9 mouse cellular contexts compared by ENCODE assay signal in the genomic region with DNA sequence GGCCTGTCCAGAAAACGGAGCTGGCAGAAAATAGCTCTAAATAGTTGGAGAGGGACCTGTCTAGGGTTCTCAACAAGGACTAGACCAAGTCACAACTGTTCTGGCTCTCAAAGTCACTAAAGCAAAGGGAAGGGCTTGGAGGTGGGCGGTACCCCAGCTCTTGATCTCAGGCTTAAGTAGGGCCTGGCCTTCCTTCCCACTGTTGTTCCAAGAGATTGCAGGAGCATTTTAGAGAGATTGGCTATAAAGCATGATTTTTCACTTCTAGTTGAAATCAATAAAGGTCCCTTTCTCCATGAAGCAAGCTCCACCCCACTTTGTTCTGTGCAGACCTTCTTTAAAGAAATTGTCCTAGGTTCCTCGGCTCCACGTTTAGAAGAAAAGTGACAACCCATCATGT. TPM values are rescaled to one million over a fixed set of nuclear protein-coding genes. Genes with fewer than 3 reads are reported as not detected.
A peak's percentile ranks its signal among the peaks of the same experiment; 100 is the strongest.
DNase-seq lines count a peak whose midpoint lies in the region; ATAC-seq lines count a peak whose summit lies in the region.
"Had no signal": no experiment of that assay in that cellular context is flagged by ENCODE, and none has a peak within 500 bp of the region (broad histone marks: within the 10 kb centered on the region; RNA-seq: fewer than 3 reads in every experiment).

No protein-coding gene starts in this region.

- H3K27me3 ChIP-seq in heart, embryonic 11.5 days (ENCODE audit: control insufficient read depth, insufficient read depth, low read length) = peaks cover 3% of the 10 kb centered on the region; the same call in 1 of the 2 replicates
- H3K27me3 ChIP-seq in forebrain, embryonic 16.5 days (replicated peaks; ENCODE audit: control insufficient read depth, insufficient read depth, low read length) = no peaks in the 10 kb centered on the region

- no peaks in the 10 kb centered on the region for H3K9me3 ChIP-seq in heart, embryonic 11.5 days (replicated peaks; ENCODE audit: control insufficient read depth, low read length)
- no peaks in the 10 kb centered on the region for H3K9me3 ChIP-seq in forebrain, embryonic 16.5 days (ENCODE audit: control insufficient read depth, low read length)

- no peaks in the 10 kb centered on the region for H3K36me3 ChIP-seq in heart, embryonic 11.5 days (ENCODE audit: control insufficient read depth, insufficient read depth, low read length)
- no peaks in the 10 kb centered on the region for H3K36me3 ChIP-seq in forebrain, embryonic 16.5 days (ENCODE audit: control insufficient read depth, insufficient read depth)

- DNase-seq in heart, postnatal 25 days (ENCODE audit: low spot score) = no peak
- DNase-seq in ES-CJ7 (ENCODE audit: low read depth, low spot score) = peak; percentile 26
- no peak for DNase-seq in adrenal gland, adult 2 months
- no peak for DNase-seq in gastrocnemius, postnatal 4 days (ENCODE audit: low spot score in 2 of 2)
- DNase-seq in frontal cortex, postnatal 14 days (ENCODE audit: low spot score in 2 of 2) = no peak

- H3K4me2 ChIP-seq in heart, embryonic 11.5 days = peak overlapping the region; percentile 77
- peak overlapping the region; percentile 82 for H3K4me2 ChIP-seq in forebrain, embryonic 16.5 days (ENCODE audit: low read length)

- intact Hi-C loops in heart, postnatal 25 days (cut with DNase I) = loop anchor here (1.0 kb wide), 1 partner anchor 46 kb away; a partner anchor contains a TSS

- peak overlapping the region; percentile 89; the same call in 1 of the 2 replicates for H3K9ac ChIP-seq in heart, embryonic 11.5 days (ENCODE audit: low read depth, low read length)
- peak overlapping the region; percentile 43 for H3K9ac ChIP-seq in forebrain, embryonic 16.5 days (replicated peaks; ENCODE audit: low read depth, low read length)

- no peak for ATAC-seq in heart, embryonic 11.5 days (replicated peaks; ENCODE audit: insufficient number of reproducible peaks, low FRiP score, low TSS enrichment)
- no peak for ATAC-seq in forebrain, embryonic 16.5 days
- ATAC-seq in megakaryocyte-erythroid progenitor cell, adult 5-6 weeks (replicated peaks; ENCODE audit: low FRiP score, low TSS enrichment, poor library complexity, severe bottlenecking) = peak; percentile 7; the same call in 1 of the 2 replicates

- peak overlapping the region; percentile 95 for H3K27ac ChIP-seq in heart, embryonic 11.5 days (ENCODE audit: low read depth, low read length)
- no peak overlapping the region for H3K27ac ChIP-seq in forebrain, embryonic 16.5 days (ENCODE audit: low read length)

- H3K4me3 ChIP-seq in heart, embryonic 11.5 days (ENCODE audit: low read depth, low read length) = peak overlapping the region; percentile 90
- peak overlapping the region; percentile 65 for H3K4me3 ChIP-seq in forebrain, embryonic 16.5 days (replicated peaks; ENCODE audit: low read length)

- H3K4me1 ChIP-seq in heart, embryonic 11.5 days (ENCODE audit: control insufficient read depth, insufficient read depth, low read length) = peaks cover 3% of the 10 kb centered on the region; the same call in 1 of the 2 replicates
- peaks cover 6% of the 10 kb centered on the region; the same call in 1 of the 2 replicates for H3K4me1 ChIP-seq in forebrain, embryonic 16.5 days (replicated peaks; ENCODE audit: control insufficient read depth, insufficient read depth, low read length)

- 61% methylated on average over 4 of the region's 4 CpGs for WGBS in heart, embryonic 11.5 days (ENCODE audit: insufficient replicate concordance)
- 67% methylated on average over 4 of the region's 4 CpGs for WGBS in forebrain, embryonic 16.5 days

RNA-seq across cellular contexts. Expression of a gene that starts 0.7 kb away (rescaled TPM):
- polyA plus RNA-seq in heart, embryonic 11.5 days (2014; fragmentation: Nextera tagmentation; extraction: Ambion mirVana) = 31.5 and 33.8 TPM in 2 replicates
- total RNA-seq in heart, postnatal 25 days (2021) = 1 to 10 TPM; 1.4 to 1.5 TPM
- 22.3 and 25.0 TPM in 2 replicates for polyA plus RNA-seq in forebrain, embryonic 16.5 days (2015; fragmentation: Nextera tagmentation; extraction: Ambion mirVana)
- total RNA-seq in megakaryocyte-erythroid progenitor cell, adult 5-6 weeks (2014; fragmentation: Nextera tagmentation) = 40.3 and 43.8 TPM in 2 replicates
- total RNA-seq in megakaryocyte-erythroid progenitor cell, adult 5-6 weeks (2017) = 8.1 and 10.6 TPM in 2 replicates
- 1 to 10 TPM; 2.8 to 2.9 TPM for total RNA-seq in adrenal gland, adult 2 months (2021)
- polyA plus RNA-seq in adrenal gland, adult 2 months (2012; rRNA removed) = 21.8 and 23.1 TPM in 2 replicates
- total RNA-seq in gastrocnemius, postnatal 4 days (2021) = 10 to 100 TPM; 11.1 to 12.4 TPM

RNA-seq across cellular contexts. Expression of a gene that starts 2.9 kb away (rescaled TPM):
- 0.16 and 0.20 TPM in 2 replicates for polyA plus RNA-seq in heart, embryonic 11.5 days (2014; fragmentation: Nextera tagmentation; extraction: Ambion mirVana)
- not detected for total RNA-seq in heart, postnatal 25 days (2021)
- polyA plus RNA-seq in forebrain, embryonic 16.5 days (2015; fragmentation: Nextera tagmentation; extraction: Ambion mirVana) = not detected in 2 replicates
- not detected in 2 replicates for total RNA-seq in megakaryocyte-erythroid progenitor cell, adult 5-6 weeks (2014; fragmentation: Nextera tagmentation)
- not detected in 2 replicates for total RNA-seq in megakaryocyte-erythroid progenitor cell, adult 5-6 weeks (2017)
- 10 to 100 TPM in 1 of 2 experiments, 1 to 10 TPM in 1; 2.5 to 18.2 TPM for total RNA-seq in adrenal gland, adult 2 months (2021)
- polyA plus RNA-seq in adrenal gland, adult 2 months (2012; rRNA removed) = 1.8 and 2.4 TPM in 2 replicates
- under 1 TPM; 0.26 to 0.66 TPM for total RNA-seq in gastrocnemius, postnatal 4 days (2021)
- polyA plus RNA-seq: inflammation-experienced regulatory T-cells, adult 6 months had no signal

RNA-seq across cellular contexts. Expression of a gene that starts 15.2 kb away (rescaled TPM):
- polyA plus RNA-seq in heart, embryonic 11.5 days (2014; fragmentation: Nextera tagmentation; extraction: Ambion mirVana) = 7.6 and 7.9 TPM in 2 replicates
- total RNA-seq in heart, postnatal 25 days (2021) = 10 to 100 TPM; 26.1 to 29.5 TPM
- polyA plus RNA-seq in forebrain, embryonic 16.5 days (2015; fragmentation: Nextera tagmentation; extraction: Ambion mirVana) = 40.8 and 45.6 TPM in 2 replicates
- 7.2 and 13.3 TPM in 2 replicates for total RNA-seq in megakaryocyte-erythroid progenitor cell, adult 5-6 weeks (2014; fragmentation: Nextera tagmentation)
- 6.2 and 11.6 TPM in 2 replicates for total RNA-seq in megakaryocyte-erythroid progenitor cell, adult 5-6 weeks (2017)
- 10 to 100 TPM in 1 of 2 experiments, 1 to 10 TPM in 1; 7.6 to 17.6 TPM for total RNA-seq in adrenal gland, adult 2 months (2021)
- 33.3 and 37.8 TPM in 2 replicates for polyA plus RNA-seq in adrenal gland, adult 2 months (2012; rRNA removed)
- total RNA-seq in gastrocnemius, postnatal 4 days (2021) = 10 to 100 TPM; 12.5 to 13.4 TPM

RNA-seq across cellular contexts. Expression of a gene that starts 20.2 kb away (rescaled TPM):
- polyA plus RNA-seq in heart, embryonic 11.5 days (2014; fragmentation: Nextera tagmentation; extraction: Ambion mirVana) = 0.27 and 0.63 TPM in 2 replicates
- total RNA-seq in heart, postnatal 25 days (2021) = not detected
- 0.41 and 1.0 TPM in 2 replicates for polyA plus RNA-seq in forebrain, embryonic 16.5 days (2015; fragmentation: Nextera tagmentation; extraction: Ambion mirVana)
- total RNA-seq in megakaryocyte-erythroid progenitor cell, adult 5-6 weeks (2014; fragmentation: Nextera tagmentation) = 0.52 TPM in 1 of 2 replicates, not detected in the other
- not detected in 2 replicates for total RNA-seq in megakaryocyte-erythroid progenitor cell, adult 5-6 weeks (2017)
- not detected for total RNA-seq in adrenal gland, adult 2 months (2021)
- polyA plus RNA-seq in adrenal gland, adult 2 months (2012; rRNA removed) = 0.28 and 0.54 TPM in 2 replicates
- under 1 TPM; 0.13 to 0.20 TPM for total RNA-seq in gastrocnemius, postnatal 4 days (2021)

RNA-seq across cellular contexts. Expression of a gene that starts 41.7 kb away (rescaled TPM):
- polyA plus RNA-seq in heart, embryonic 11.5 days (2014; fragmentation: Nextera tagmentation; extraction: Ambion mirVana) = 0.25 and 0.46 TPM in 2 replicates
- total RNA-seq in heart, postnatal 25 days (2021) = not detected
- 1.4 TPM in 2 replicates for polyA plus RNA-seq in forebrain, embryonic 16.5 days (2015; fragmentation: Nextera tagmentation; extraction: Ambion mirVana)
- not detected in 2 replicates for total RNA-seq in megakaryocyte-erythroid progenitor cell, adult 5-6 weeks (2014; fragmentation: Nextera tagmentation)
- not detected in 2 replicates for total RNA-seq in megakaryocyte-erythroid progenitor cell, adult 5-6 weeks (2017)
- under 1 TPM in 1 of 2 experiments, not detected in 1; 0.21 TPM for total RNA-seq in adrenal gland, adult 2 months (2021)
- 0.09 and 0.13 TPM in 2 replicates for polyA plus RNA-seq in adrenal gland, adult 2 months (2012; rRNA removed)
- under 1 TPM; 0.61 to 0.91 TPM for total RNA-seq in gastrocnemius, postnatal 4 days (2021)
- polyA plus RNA-seq: inflammation-experienced regulatory T-cells, adult 6 months had no signal
